Mouse (Mus musculus): ENCODE measurements around the gene Lamp5.

DNA sequence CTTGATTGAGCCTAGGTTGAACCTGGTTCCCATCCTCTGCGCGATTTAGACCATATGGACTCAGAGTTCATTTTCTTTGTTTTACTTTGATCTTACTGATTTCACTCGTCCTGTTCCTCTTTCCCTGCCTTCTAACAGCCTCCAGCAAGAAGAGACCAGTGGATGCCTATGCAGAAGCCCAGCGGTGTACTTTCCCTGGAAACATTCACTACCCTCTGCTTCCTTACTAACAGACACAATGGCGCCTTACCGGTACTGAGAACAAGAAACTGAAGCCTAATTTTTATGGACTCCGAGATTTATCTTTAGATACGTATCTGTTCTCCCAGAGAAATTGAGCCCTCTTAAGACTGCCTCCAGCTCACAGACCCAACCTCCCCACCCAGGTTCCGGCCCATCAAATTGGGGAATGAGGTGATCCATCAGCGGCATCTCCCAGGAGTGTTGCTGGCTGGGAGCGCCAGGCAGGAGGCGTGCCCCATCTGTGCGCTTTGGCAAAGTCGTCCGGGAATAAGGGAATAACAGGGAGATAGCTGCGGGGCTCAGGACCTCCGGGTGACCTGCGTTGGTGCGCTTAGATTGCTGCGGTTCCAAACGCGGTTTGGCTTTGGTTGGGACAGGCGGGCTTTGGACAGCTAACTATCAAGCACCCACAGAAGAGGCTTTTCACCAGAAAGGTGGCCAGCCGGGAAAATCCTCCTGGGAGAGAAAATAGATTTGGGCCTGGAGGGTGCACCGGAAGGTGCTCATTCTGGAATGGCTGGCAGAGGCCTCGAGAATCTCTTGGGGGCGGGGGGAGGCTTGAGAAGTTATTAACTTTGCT, 1.0 kb upstream of the Lamp5 start:
- TF ChIP-seq GATA1 (IDR thresholded peaks at IDR 0.05; ENCODE audit: low read length), result no peak
- TF ChIP-seq TAL1 (IDR thresholded peaks at IDR 0.05; ENCODE audit: low read length), result no peak

Measured in erythroblast, embryonic 14.5 days (primary cell).